9 mouse cellular contexts compared by ENCODE assay signal in the genomic region with DNA sequence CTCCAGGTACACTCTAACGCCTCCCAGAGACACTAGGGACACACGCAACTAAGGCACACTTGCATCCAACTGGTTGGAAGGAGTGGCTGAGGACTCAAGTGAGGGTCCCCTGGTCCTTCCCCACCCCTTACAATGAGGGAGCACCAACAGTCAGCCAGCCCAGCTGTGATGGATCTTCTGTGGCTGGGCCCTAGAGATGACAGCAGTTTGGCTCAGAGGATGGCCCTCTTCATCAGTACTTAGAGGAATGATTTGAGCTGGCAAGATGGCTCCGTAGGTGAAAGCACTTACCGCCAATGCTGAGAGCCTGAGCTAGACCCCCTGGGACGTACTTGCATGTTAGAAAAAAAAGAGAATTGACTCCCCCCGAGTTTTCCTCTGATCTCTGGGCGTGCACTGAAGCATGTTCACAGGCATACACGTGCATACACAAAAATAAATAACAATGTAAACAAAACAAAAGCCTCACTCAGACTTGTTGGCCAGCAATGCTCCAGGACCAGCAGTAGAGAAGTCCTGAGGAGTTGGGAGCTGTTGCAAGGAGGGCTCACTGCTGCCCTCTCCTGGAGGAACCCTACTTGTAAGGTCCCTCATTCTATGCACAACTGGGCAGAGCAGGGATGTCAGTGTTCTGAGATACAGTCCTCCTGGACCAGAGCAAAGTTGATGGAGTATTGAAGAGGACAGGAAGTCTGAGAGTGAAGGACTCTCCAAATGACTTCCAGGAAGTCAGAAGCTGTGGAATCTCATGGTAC. TPM values are rescaled to one million over a fixed set of nuclear protein-coding genes. Genes with fewer than 3 reads are reported as not detected.
DNase-seq lines count a peak whose midpoint lies in the region; ATAC-seq and TF ChIP-seq lines count a peak whose summit lies in the region.
"Had no signal": no experiment of that assay in that cellular context is flagged by ENCODE, and none has a peak within 500 bp of the region (broad histone marks: within the 10 kb centered on the region; RNA-seq: fewer than 3 reads in every experiment).

No protein-coding gene starts in this region.

- WGBS in heart, embryonic 15.5 days, result 61% methylated on average over 8 of the region's 8 CpGs

- no peak for ATAC-seq in G1E (ENCODE audit: extremely low read depth, insufficient number of reproducible peaks, low FRiP score, poor library complexity, severe bottlenecking)
- ATAC-seq in heart, embryonic 15.5 days (replicated peaks; ENCODE audit: insufficient number of reproducible peaks, insufficient read depth, low FRiP score, low read depth), result 0 out of 2 replicates have a peak, but pooled peaks have one; percentile 34
- no peak for ATAC-seq in erythroid progenitor cell, adult 5-6 weeks (replicated peaks; ENCODE audit: low FRiP score, poor library complexity, severe bottlenecking)

- H3K9me3 ChIP-seq in G1E (replicated peaks), result no peaks in the 10 kb centered on the region
- no peaks in the 10 kb centered on the region for H3K9me3 ChIP-seq in heart, embryonic 15.5 days (replicated peaks)
- H3K9me3 ChIP-seq: liver, embryonic 15.5 days had no signal

- DNase-seq in G1E (ENCODE audit: low spot score), result peak; percentile 37
- peak; percentile 72 for DNase-seq in adrenal gland, adult 2 months
- DNase-seq in embryo, embryonic 10 days (ENCODE audit: low spot score), result peak; percentile 89
- peak; percentile 60 to 85 for DNase-seq in layer of hippocampus, adult 8-10 months (ENCODE audit: low spot score in 2 of 2)
- peak; percentile 93 for DNase-seq in lung, postnatal 14 days
- peak; percentile 50 to 83 for DNase-seq in spleen, postnatal 10 days (ENCODE audit: low spot score in 2 of 2)

- no peak overlapping the region for H3K4me3 ChIP-seq in G1E (ENCODE audit: low read depth, low read length)
- H3K4me3 ChIP-seq in heart, embryonic 15.5 days, result no peak overlapping the region
- H3K4me3 ChIP-seq: liver, embryonic 15.5 days had no signal

- H3K4me1 ChIP-seq in G1E (ENCODE audit: insufficient read depth, low read depth, low read length), result no peaks in the 10 kb centered on the region
- H3K4me1 ChIP-seq in heart, embryonic 15.5 days (replicated peaks), result peaks cover 39% of the 10 kb centered on the region
- H3K4me1 ChIP-seq: liver, embryonic 15.5 days had no signal

- H3K9ac ChIP-seq in heart, embryonic 15.5 days, result no peak overlapping the region
- H3K9ac ChIP-seq: liver, embryonic 15.5 days had no signal

- H3K4me2 ChIP-seq in heart, embryonic 15.5 days, result no peak overlapping the region
- H3K4me2 ChIP-seq: liver, embryonic 15.5 days had no signal

- peak; percentile 61 for TF ChIP-seq CTCF in G1E (IDR thresholded peaks at IDR 0.05; ENCODE audit: low read depth, low read length)

- peaks cover 10% of the 10 kb centered on the region; the same call in 1 of the 2 replicates for H3K27me3 ChIP-seq in G1E (ENCODE audit: insufficient read depth, low read length)
- H3K27me3 ChIP-seq in heart, embryonic 15.5 days, result no peaks in the 10 kb centered on the region
- H3K27me3 ChIP-seq: liver, embryonic 15.5 days had no signal

- no peak overlapping the region for H3K27ac ChIP-seq in heart, embryonic 15.5 days
- H3K27ac ChIP-seq: liver, embryonic 15.5 days had no signal

- H3K36me3 ChIP-seq in G1E (replicated peaks), result no peaks in the 10 kb centered on the region
- H3K36me3 ChIP-seq in heart, embryonic 15.5 days, result no peaks in the 10 kb centered on the region
- H3K36me3 ChIP-seq: liver, embryonic 15.5 days had no signal

RNA-seq across cellular contexts. Expression of a gene that starts 2.4 kb away (rescaled TPM):
- total RNA-seq in G1E (2014; fragmentation: Nextera tagmentation) (not detected in 2 replicates), G1E (2017) (not detected in 2 replicates)
- polyA plus RNA-seq in G1E (2012), result not detected in 2 replicates
- not detected for total RNA-seq in adrenal gland, adult 2 months (2021)
- not detected in 2 replicates for polyA plus RNA-seq in adrenal gland, adult 2 months (2012; rRNA removed)
- 1.0 and 1.4 TPM in 2 replicates for polyA plus RNA-seq in heart, embryonic 15.5 days (2015; fragmentation: Nextera tagmentation; extraction: Ambion mirVana)
- total RNA-seq in layer of hippocampus, adult 8-10 months (2022), result 1 to 10 TPM; 1.8 to 2.5 (median 2.0) TPM
- total RNA-seq in erythroid progenitor cell, adult 5-6 weeks (2015; ENCODE audit: low replicate concordance), result not detected in 2 replicates
- not detected in 2 replicates for total RNA-seq in erythroid progenitor cell, adult 5-6 weeks (2017; ENCODE audit: low replicate concordance)
- polyA plus RNA-seq: liver, embryonic 15.5 days had no signal

RNA-seq across cellular contexts. Expression of a gene that starts 33.2 kb away (rescaled TPM):
- total RNA-seq in G1E (2014; fragmentation: Nextera tagmentation) (not detected in 2 replicates), G1E (2017) (0.23 and 0.27 TPM in 2 replicates)
- polyA plus RNA-seq in G1E (2012), result not detected in 2 replicates
- total RNA-seq in adrenal gland, adult 2 months (2021), result under 1 TPM; 0.14 TPM
- 0.17 and 0.32 TPM in 2 replicates for polyA plus RNA-seq in adrenal gland, adult 2 months (2012; rRNA removed)
- polyA plus RNA-seq in heart, embryonic 15.5 days (2015; fragmentation: Nextera tagmentation; extraction: Ambion mirVana), result 0.19 TPM in 1 of 2 replicates, not detected in the other
- total RNA-seq in layer of hippocampus, adult 8-10 months (2022), result not detected
- not detected in 2 replicates for total RNA-seq in erythroid progenitor cell, adult 5-6 weeks (2015; ENCODE audit: low replicate concordance)
- total RNA-seq in erythroid progenitor cell, adult 5-6 weeks (2017; ENCODE audit: low replicate concordance), result not detected in 2 replicates
- polyA plus RNA-seq: liver, embryonic 15.5 days had no signal

Comparison
In these comparisons a context has a peak if more than half of its experiments do, and no peak if none do; other contexts are left out.
1. DNase-seq: peak in every context shown above with its lines; median percentile 93 in lung, postnatal 14 days; 89 in embryo, embryonic 10 days; 72 in layer of hippocampus, adult 8-10 months; 72 in adrenal gland, adult 2 months; 66 in spleen, postnatal 10 days; 37 in G1E.